In the genomic region with DNA sequence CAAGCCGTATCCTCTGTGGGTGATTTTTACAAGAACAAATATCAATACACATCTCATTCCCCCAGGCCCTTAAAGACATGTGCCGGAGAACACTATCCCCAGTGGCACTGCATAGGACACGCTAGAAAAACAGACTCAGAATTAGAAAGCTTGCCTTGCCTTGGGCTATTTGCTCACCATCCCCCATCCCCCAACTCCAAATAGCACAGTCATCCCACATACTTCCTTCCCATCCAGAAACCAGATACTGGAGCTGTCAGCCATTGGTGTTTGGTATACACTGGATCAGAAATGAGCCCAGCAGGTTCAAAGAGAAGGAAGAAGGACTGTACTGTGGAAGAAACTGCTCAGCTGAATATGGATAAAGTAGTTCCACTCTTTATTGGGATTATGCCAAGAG, we compare ENCODE assay signal across 21 mouse cellular contexts. TPM values are rescaled to one million over a fixed set of nuclear protein-coding genes. Genes with fewer than 3 reads are reported as not detected.
DNase-seq lines count a peak whose midpoint lies in the region; ATAC-seq lines count a peak whose summit lies in the region.
"Had no signal": no experiment of that assay in that cellular context is flagged by ENCODE, and none has a peak within 500 bp of the region (broad histone marks: within the 10 kb centered on the region; RNA-seq: fewer than 3 reads in every experiment).

No protein-coding gene starts in this region.

- H3K9me3 ChIP-seq in hindbrain, embryonic 14.5 days (ENCODE audit: control insufficient read depth, low read length) = no peaks in the 10 kb centered on the region
- H3K9me3 ChIP-seq in hindbrain, embryonic 13.5 days = no peaks in the 10 kb centered on the region
- H3K9me3 ChIP-seq in midbrain, embryonic 12.5 days = no peaks in the 10 kb centered on the region
- H3K9me3 ChIP-seq in midbrain, embryonic 10.5 days (replicated peaks) = no peaks in the 10 kb centered on the region
- no peaks in the 10 kb centered on the region for H3K9me3 ChIP-seq in embryonic facial prominence, embryonic 14.5 days (ENCODE audit: control insufficient read depth, low read length)
- H3K9me3 ChIP-seq in midbrain, embryonic 15.5 days = no peaks in the 10 kb centered on the region
- H3K9me3 ChIP-seq in forebrain, embryonic 16.5 days (ENCODE audit: control insufficient read depth, low read length) = no peaks in the 10 kb centered on the region
- H3K9me3 ChIP-seq: forebrain, embryonic 15.5 days; heart, embryonic 15.5 days; liver, embryonic 13.5 days had no signal

- DNase-seq in hindbrain, embryonic 14.5 days (ENCODE audit: low spot score) = no peak
- DNase-seq in midbrain, embryonic 10.5 days (ENCODE audit: low spot score) = no peak
- peak; percentile 39 for DNase-seq in embryonic facial prominence, embryonic 14.5 days (ENCODE audit: low spot score)
- DNase-seq in cerebellum, adult 11-12 months = no peak
- DNase-seq: adrenal gland, postnatal 10 days; cerebellum, adult 8-10 months; heart, postnatal 36 days; kidney, adult 11 months; layer of hippocampus, adult 9-11 months; liver, embryonic 13.5 days; lung, embryonic 14.5 days; right cerebral cortex, postnatal 14 days; thymus, postnatal 14 days had no signal

- H3K27ac ChIP-seq in hindbrain, embryonic 14.5 days = no peak overlapping the region
- no peak overlapping the region; the same call in 1 of the 2 replicates for H3K27ac ChIP-seq in hindbrain, embryonic 13.5 days
- H3K27ac ChIP-seq in midbrain, embryonic 12.5 days (replicated peaks) = no peak overlapping the region
- H3K27ac ChIP-seq in midbrain, embryonic 10.5 days (replicated peaks) = no peak overlapping the region
- no peak overlapping the region for H3K27ac ChIP-seq in embryonic facial prominence, embryonic 14.5 days (replicated peaks; ENCODE audit: low read depth, low read length)
- no peak overlapping the region for H3K27ac ChIP-seq in midbrain, embryonic 15.5 days
- H3K27ac ChIP-seq in forebrain, embryonic 16.5 days (ENCODE audit: low read length) = no peak overlapping the region
- H3K27ac ChIP-seq: forebrain, embryonic 15.5 days; heart, embryonic 15.5 days; kidney, postnatal 0 days; liver, embryonic 13.5 days had no signal

- no peaks in the 10 kb centered on the region for H3K36me3 ChIP-seq in hindbrain, embryonic 14.5 days (replicated peaks; ENCODE audit: control insufficient read depth, insufficient read depth)
- no peaks in the 10 kb centered on the region for H3K36me3 ChIP-seq in hindbrain, embryonic 13.5 days
- no peaks in the 10 kb centered on the region for H3K36me3 ChIP-seq in midbrain, embryonic 12.5 days
- H3K36me3 ChIP-seq in midbrain, embryonic 10.5 days = no peaks in the 10 kb centered on the region
- H3K36me3 ChIP-seq in embryonic facial prominence, embryonic 14.5 days (ENCODE audit: control insufficient read depth, insufficient read depth, low read length) = no peaks in the 10 kb centered on the region
- no peaks in the 10 kb centered on the region for H3K36me3 ChIP-seq in midbrain, embryonic 15.5 days (replicated peaks)
- H3K36me3 ChIP-seq in forebrain, embryonic 16.5 days (ENCODE audit: control insufficient read depth, insufficient read depth) = no peaks in the 10 kb centered on the region
- H3K36me3 ChIP-seq: forebrain, embryonic 15.5 days; heart, embryonic 15.5 days; liver, embryonic 13.5 days had no signal

- H3K4me1 ChIP-seq in hindbrain, embryonic 14.5 days (replicated peaks; ENCODE audit: control insufficient read depth, insufficient read depth, low read length) = no peaks in the 10 kb centered on the region
- 0 out of 2 replicates have a peak, but pooled peaks cover 7% of the 10 kb centered on the region for H3K4me1 ChIP-seq in hindbrain, embryonic 13.5 days (replicated peaks)
- no peaks in the 10 kb centered on the region for H3K4me1 ChIP-seq in midbrain, embryonic 12.5 days
- H3K4me1 ChIP-seq in midbrain, embryonic 10.5 days = peaks cover 10% of the 10 kb centered on the region
- no peaks in the 10 kb centered on the region for H3K4me1 ChIP-seq in embryonic facial prominence, embryonic 14.5 days (ENCODE audit: control insufficient read depth, insufficient read depth, low read length)
- H3K4me1 ChIP-seq in midbrain, embryonic 15.5 days = no peaks in the 10 kb centered on the region
- H3K4me1 ChIP-seq in forebrain, embryonic 16.5 days (replicated peaks; ENCODE audit: control insufficient read depth, insufficient read depth, low read length) = no peaks in the 10 kb centered on the region
- H3K4me1 ChIP-seq: forebrain, embryonic 15.5 days; liver, embryonic 13.5 days had no signal

- ATAC-seq in hindbrain, embryonic 14.5 days (ENCODE audit: low FRiP score) = peak; percentile 40; the same call in 1 of the 2 replicates
- no peak for ATAC-seq in hindbrain, embryonic 13.5 days (ENCODE audit: low FRiP score)
- peak; percentile 60; the same call in 1 of the 2 replicates for ATAC-seq in midbrain, embryonic 12.5 days (ENCODE audit: low FRiP score, low read depth)
- ATAC-seq in embryonic facial prominence, embryonic 14.5 days (ENCODE audit: low read depth) = peak; percentile 77; the same call in 1 of the 2 replicates
- ATAC-seq in midbrain, embryonic 15.5 days (replicated peaks) = peak; percentile 80
- ATAC-seq in forebrain, embryonic 16.5 days = no peak
- ATAC-seq: activated CD4-positive, CD25-positive, alpha-beta regulatory T cell, adult 4 months; forebrain, embryonic 15.5 days had no signal

- 56% methylated on average over 3 of the region's 3 CpGs for WGBS in hindbrain, embryonic 14.5 days
- 71% methylated on average over 3 of the region's 3 CpGs for WGBS in hindbrain, embryonic 13.5 days
- 68% methylated on average over 3 of the region's 3 CpGs for WGBS in midbrain, embryonic 12.5 days
- 74% methylated on average over 3 of the region's 3 CpGs for WGBS in midbrain, embryonic 10.5 days
- WGBS in embryonic facial prominence, embryonic 14.5 days = 18% methylated on average over 3 of the region's 3 CpGs
- WGBS in midbrain, embryonic 15.5 days = 43% methylated on average over 3 of the region's 3 CpGs
- WGBS in forebrain, embryonic 16.5 days = 77% methylated on average over 3 of the region's 3 CpGs

- H3K9ac ChIP-seq in hindbrain, embryonic 14.5 days = no peak overlapping the region
- H3K9ac ChIP-seq in hindbrain, embryonic 13.5 days = no peak overlapping the region
- H3K9ac ChIP-seq in midbrain, embryonic 12.5 days (replicated peaks) = no peak overlapping the region
- no peak overlapping the region for H3K9ac ChIP-seq in embryonic facial prominence, embryonic 14.5 days (ENCODE audit: low read depth, low read length)
- no peak overlapping the region for H3K9ac ChIP-seq in midbrain, embryonic 15.5 days
- H3K9ac ChIP-seq in forebrain, embryonic 16.5 days (replicated peaks; ENCODE audit: low read depth, low read length) = no peak overlapping the region
- H3K9ac ChIP-seq: forebrain, embryonic 15.5 days; heart, embryonic 15.5 days; liver, embryonic 13.5 days; lung, embryonic 14.5 days had no signal

- no peak overlapping the region for H3K4me2 ChIP-seq in hindbrain, embryonic 14.5 days (replicated peaks)
- H3K4me2 ChIP-seq in hindbrain, embryonic 13.5 days = no peak overlapping the region
- no peak overlapping the region for H3K4me2 ChIP-seq in midbrain, embryonic 12.5 days (replicated peaks)
- H3K4me2 ChIP-seq in embryonic facial prominence, embryonic 14.5 days (ENCODE audit: low read depth, low read length) = no peak overlapping the region
- no peak overlapping the region for H3K4me2 ChIP-seq in midbrain, embryonic 15.5 days
- no peak overlapping the region for H3K4me2 ChIP-seq in forebrain, embryonic 16.5 days (ENCODE audit: low read length)
- H3K4me2 ChIP-seq: forebrain, embryonic 15.5 days; heart, embryonic 15.5 days; liver, embryonic 13.5 days; lung, embryonic 14.5 days had no signal

- H3K27me3 ChIP-seq in hindbrain, embryonic 14.5 days (ENCODE audit: control insufficient read depth, insufficient read depth, low read length) = no peaks in the 10 kb centered on the region
- no peaks in the 10 kb centered on the region for H3K27me3 ChIP-seq in hindbrain, embryonic 13.5 days
- 0 out of 2 replicates have a peak, but pooled peaks cover 5% of the 10 kb centered on the region for H3K27me3 ChIP-seq in midbrain, embryonic 12.5 days
- H3K27me3 ChIP-seq in midbrain, embryonic 10.5 days (ENCODE audit: low read depth, poor library complexity, severe bottlenecking) = no peaks in the 10 kb centered on the region
- no peaks in the 10 kb centered on the region for H3K27me3 ChIP-seq in embryonic facial prominence, embryonic 14.5 days (replicated peaks; ENCODE audit: control insufficient read depth, insufficient read depth, low read length)
- H3K27me3 ChIP-seq in midbrain, embryonic 15.5 days (replicated peaks) = no peaks in the 10 kb centered on the region
- H3K27me3 ChIP-seq in forebrain, embryonic 16.5 days (replicated peaks; ENCODE audit: control insufficient read depth, insufficient read depth, low read length) = no peaks in the 10 kb centered on the region
- H3K27me3 ChIP-seq: forebrain, embryonic 15.5 days; heart, embryonic 15.5 days; liver, embryonic 13.5 days had no signal

- no peak overlapping the region for H3K4me3 ChIP-seq in hindbrain, embryonic 14.5 days (replicated peaks; ENCODE audit: low read length)
- H3K4me3 ChIP-seq in hindbrain, embryonic 13.5 days = no peak overlapping the region
- H3K4me3 ChIP-seq in midbrain, embryonic 12.5 days = no peak overlapping the region
- H3K4me3 ChIP-seq in midbrain, embryonic 10.5 days = no peak overlapping the region
- H3K4me3 ChIP-seq in embryonic facial prominence, embryonic 14.5 days (ENCODE audit: low read depth, low read length) = no peak overlapping the region
- no peak overlapping the region for H3K4me3 ChIP-seq in midbrain, embryonic 15.5 days
- H3K4me3 ChIP-seq in forebrain, embryonic 16.5 days (replicated peaks; ENCODE audit: low read length) = no peak overlapping the region
- H3K4me3 ChIP-seq: forebrain, embryonic 15.5 days; heart, embryonic 15.5 days; liver, embryonic 13.5 days had no signal

RNA-seq across cellular contexts. Expression of a gene that starts 25.4 kb away (rescaled TPM):
- polyA plus RNA-seq in hindbrain, embryonic 14.5 days (2014; fragmentation: Nextera tagmentation; extraction: Ambion mirVana) = 0.55 and 0.70 TPM in 2 replicates
- 0.25 and 0.40 TPM in 2 replicates for polyA plus RNA-seq in hindbrain, embryonic 13.5 days (2015; fragmentation: Nextera tagmentation; extraction: Ambion mirVana)
- polyA plus RNA-seq in midbrain, embryonic 12.5 days (2016; fragmentation: Nextera tagmentation; extraction: Ambion mirVana) = not detected in 2 replicates
- not detected in 2 replicates for polyA plus RNA-seq in midbrain, embryonic 10.5 days (2016; fragmentation: Nextera tagmentation; extraction: Ambion mirVana)
- polyA plus RNA-seq in embryonic facial prominence, embryonic 14.5 days (2014; fragmentation: Nextera tagmentation; extraction: Ambion mirVana) = 44.2 and 61.4 TPM in 2 replicates
- polyA plus RNA-seq in midbrain, embryonic 15.5 days (2015; fragmentation: Nextera tagmentation; extraction: Ambion mirVana) = 0.32 and 0.41 TPM in 2 replicates
- polyA plus RNA-seq in forebrain, embryonic 16.5 days (2015; fragmentation: Nextera tagmentation; extraction: Ambion mirVana) = 0.14 TPM in 1 of 2 replicates, not detected in the other
- polyA plus RNA-seq: forebrain, embryonic 15.5 days had no signal

Comparison
In these comparisons a context has a peak if more than half of its experiments do, and no peak if none do; other contexts are left out.
1. ATAC-seq: peak in hindbrain, embryonic 14.5 days (single experiment), midbrain, embryonic 12.5 days (single experiment), embryonic facial prominence, embryonic 14.5 days (single experiment) and midbrain, embryonic 15.5 days (single experiment); none in hindbrain, embryonic 13.5 days (single experiment) and forebrain, embryonic 16.5 days (single experiment).
2. RNA of a gene that starts 25.4 kb away (polyA plus RNA-seq): 44.2 to 61.4 TPM in embryonic facial prominence, embryonic 14.5 days; 0.55 to 0.70 TPM in hindbrain, embryonic 14.5 days, 0.32 to 0.41 TPM in midbrain, embryonic 15.5 days, 0.25 to 0.40 TPM in hindbrain, embryonic 13.5 days, not detected in midbrain, embryonic 12.5 days, 0.14 TPM in forebrain, embryonic 16.5 days and not detected in midbrain, embryonic 10.5 days; every median in the first group is over 10 times any median in the second.